Mouse (Mus musculus) urinary bladder, adult 2 months (tissue): ENCODE measurements around the gene Brd2. TPM values are rescaled to one million over a fixed set of nuclear protein-coding genes. Genes with fewer than 3 reads are reported as not detected.
"Not testable (repeated sequence)": the region's sequence is repeated elsewhere in the genome, so short reads cannot be mapped to it uniquely, and the experiment has no call there.

Source experiments
- DNase-seq: peaks from one replicate; pipeline ENCODE4 v3.0.0; 2022; ENCODE audit warnings: low spot score
- polyA plus RNA-seq: library from polyadenylated mRNA; depleted of rRNA; stranded (reverse); fragments of >200 nt; gene quantifications from 2 replicates; pipeline ENCODE4 v1.2.3, GENCODE M21; 2012; rRNA removed

The Brd2 gene
- 135 and 154 TPM in 2 replicates for polyA plus RNA-seq

- peak; percentile 100 for DNase-seq
These were observed at the start of gene Brd2 for GRCm38 (mm10) chr17:34122188-34122984. Gene Brd2, minus strand, starts transcription at chr17:34122634.

- peak; percentile 52 for DNase-seq
These were observed 48.6 kb upstream of the Brd2 start for GRCm38 (mm10) chr17:34170877-34171498.

- no peak for DNase-seq
These were observed 48.0 kb upstream of the Brd2 start for GRCm38 (mm10) chr17:34170487-34170876.

- DNase-seq, result no peak
These were observed 46.8 kb upstream of the Brd2 start for GRCm38 (mm10) chr17:34169279-34169678.

GRCm38 (mm10) chr17:34165033-34165730, 42.7 kb upstream of the Brd2 start:
- no peak for DNase-seq

DNA sequence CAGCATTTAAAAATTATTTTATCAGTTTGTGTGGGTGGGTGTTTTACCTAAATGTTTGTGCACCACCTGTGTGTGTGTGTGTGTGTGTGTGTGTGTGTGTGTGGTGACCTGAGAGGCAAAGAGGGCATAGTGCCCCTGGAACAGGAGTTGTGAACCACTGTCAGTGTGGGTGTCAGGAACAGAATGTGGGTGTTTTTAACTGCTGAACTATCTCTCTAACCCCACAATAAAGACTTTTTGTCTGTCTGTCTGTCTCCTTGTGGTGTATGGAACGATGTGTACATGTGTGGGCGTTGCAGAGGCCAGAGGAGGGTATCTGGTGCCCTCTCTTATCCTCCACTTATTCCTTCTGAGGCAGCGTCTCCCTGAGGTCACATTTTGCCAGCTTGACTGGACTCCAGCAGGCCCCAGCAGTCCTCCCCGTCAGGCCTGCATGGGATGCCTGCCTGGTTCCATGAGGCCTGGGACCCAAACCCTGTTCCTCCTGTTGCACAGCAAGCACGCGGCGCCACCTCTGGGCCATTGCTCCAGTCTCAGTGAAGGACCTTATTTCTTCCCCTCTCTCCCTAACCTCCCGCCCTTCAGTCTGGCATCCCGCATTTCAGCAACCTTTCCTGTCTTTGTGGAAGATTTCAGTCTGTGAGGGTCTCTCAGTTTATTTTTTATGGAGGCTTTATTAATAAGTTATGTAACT, 41.9 kb upstream of the Brd2 start:
- DNase-seq, result no peak

DNA sequence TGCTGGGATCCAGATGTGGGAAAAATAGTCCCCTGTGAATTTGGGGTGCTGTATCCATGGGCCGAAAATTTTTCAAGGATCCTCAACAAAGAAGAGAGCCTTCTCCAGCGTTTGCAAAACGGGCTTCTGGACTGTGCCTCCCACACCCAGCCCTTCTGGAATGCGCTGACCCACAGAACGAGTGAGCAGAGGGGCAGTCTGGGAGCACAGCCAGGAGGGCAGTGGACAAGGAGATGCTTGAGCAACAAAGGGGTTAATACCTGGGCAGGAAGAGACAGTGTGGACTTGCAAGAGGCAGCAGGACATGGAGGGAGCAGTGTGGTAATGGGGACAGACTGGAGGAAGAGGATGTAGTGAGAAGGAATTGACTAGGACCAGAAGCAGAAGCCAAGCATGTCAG, 33.1 kb upstream of the Brd2 start:
- DNase-seq, result no peak

- DNase-seq, result no peak
These were observed 30.5 kb upstream of the Brd2 start, which contains the start of gene H2-DMb1 for GRCm38 (mm10) chr17:34152923-34153322. Gene H2-DMb1, plus strand, starts transcription at chr17:34153072.

- no peak for DNase-seq
These were observed 22.5 kb upstream of the Brd2 start for GRCm38 (mm10) chr17:34144960-34145371.

DNA sequence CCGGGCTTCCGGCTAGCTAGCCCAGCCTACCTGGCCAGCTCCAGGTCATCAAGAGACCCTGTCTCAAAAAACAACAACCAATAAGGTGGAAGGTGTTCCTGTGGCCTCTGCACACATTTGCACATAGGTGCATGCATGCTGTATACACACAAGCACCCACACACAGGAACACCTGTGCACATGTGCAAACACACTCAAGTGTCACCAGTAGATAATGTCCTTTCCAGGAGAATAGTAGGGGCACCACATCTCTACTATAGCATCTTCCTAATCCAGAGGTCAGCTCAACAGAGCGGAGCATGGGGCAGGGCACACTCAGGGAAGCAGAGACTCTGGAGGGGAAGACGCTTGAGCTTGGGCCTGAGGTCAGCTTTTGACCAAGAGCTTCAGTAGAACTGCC, 21.8 kb upstream of the Brd2 start:
- not testable (repeated sequence) for DNase-seq

DNA sequence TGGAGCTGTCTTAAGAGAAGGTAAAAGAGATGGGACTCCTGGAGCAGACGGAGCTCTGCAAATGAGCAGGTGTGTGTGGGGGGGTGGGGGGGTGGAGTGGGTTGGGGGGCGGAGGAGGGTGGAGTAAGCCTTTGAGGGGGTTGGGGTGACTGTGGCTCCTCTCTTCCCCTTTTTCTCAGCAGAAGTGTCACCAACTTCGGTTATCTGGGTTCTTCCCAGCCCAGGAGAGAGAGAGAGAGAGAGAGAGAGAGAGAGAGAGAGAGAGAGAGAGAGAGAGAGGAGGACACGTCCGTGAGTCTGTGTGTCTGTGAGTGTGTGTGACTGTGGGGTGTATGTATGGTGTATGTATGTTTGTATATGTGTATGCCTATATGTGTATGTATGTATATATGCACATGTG, 21.0 kb upstream of the Brd2 start:
- DNase-seq, result no peak

GRCm38 (mm10) chr17:34143033-34143432, 20.6 kb upstream of the Brd2 start, which contains the start of gene H2-DMb2:
Gene H2-DMb2, plus strand, starts transcription at chr17:34143307.
- DNase-seq, result no peak

- DNase-seq, result no peak
These were observed 20.1 kb upstream of the Brd2 start for GRCm38 (mm10) chr17:34142456-34143010.

- no peak for DNase-seq
These were observed 19.0 kb upstream of the Brd2 start for GRCm38 (mm10) chr17:34141448-34141847.

DNA sequence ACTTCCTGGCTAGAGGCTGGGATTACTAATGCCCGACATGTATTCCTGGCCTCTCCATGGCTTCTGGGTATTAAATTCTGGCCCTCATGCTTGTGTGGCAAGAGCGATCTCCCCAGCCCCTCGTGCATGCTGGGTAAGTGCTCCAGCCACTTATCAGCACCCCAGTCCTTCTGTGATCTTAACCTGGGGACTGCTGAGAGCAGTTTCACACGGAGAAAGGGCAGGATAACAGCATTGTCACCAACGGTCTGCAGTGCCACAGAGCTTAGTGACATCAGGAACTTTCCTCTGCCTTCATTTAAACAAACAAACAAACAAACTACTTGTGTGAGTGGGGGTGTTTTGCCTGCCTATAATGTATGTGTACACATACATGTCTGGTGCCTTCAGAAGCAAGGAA, 17.8 kb upstream of the Brd2 start:
- DNase-seq, result no peak

- DNase-seq, result no peak
These were observed 17.0 kb upstream of the Brd2 start for GRCm38 (mm10) chr17:34139416-34139815.

DNA sequence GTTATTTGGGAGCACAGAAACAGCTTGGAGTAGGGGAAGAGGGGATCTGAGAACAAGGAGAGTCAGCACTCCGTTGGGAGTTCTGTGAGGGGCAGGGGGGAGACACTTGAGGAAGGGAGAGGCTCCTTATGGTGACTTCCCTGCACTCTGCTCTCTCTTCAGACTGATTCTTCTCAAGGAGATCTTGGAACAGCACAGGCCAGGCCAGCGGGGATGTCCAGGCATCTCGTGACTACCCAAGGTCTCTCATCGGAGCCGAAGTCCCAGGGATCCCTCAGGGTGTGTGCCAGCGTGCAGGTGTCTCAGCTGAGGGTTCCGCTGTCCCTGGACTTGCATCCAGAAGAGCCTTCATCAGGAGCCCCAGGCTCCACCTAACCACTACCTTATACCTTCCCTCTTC, 16.2 kb upstream of the Brd2 start:
- no peak for DNase-seq

DNA sequence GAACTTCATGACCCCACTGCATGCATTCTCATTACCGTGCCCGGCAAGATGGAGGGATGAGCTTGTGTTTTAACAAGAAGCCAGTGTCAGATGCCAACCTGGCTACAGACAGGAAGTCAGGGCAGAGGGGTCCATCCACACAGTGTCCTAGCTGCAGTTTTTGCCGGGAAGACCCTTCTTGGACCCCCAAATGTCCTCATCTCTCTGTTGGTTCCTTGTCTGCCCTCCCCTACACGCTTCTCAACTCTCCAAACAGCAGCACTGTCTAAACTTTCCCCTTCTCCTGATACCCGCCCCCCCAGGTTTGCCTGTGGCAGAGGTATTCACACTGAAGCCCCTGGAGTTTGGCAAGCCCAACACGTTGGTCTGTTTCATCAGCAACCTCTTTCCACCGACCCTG, 15.2 kb upstream of the Brd2 start:
- DNase-seq, result no peak

GRCm38 (mm10) chr17:34135297-34136224, 13.1 kb upstream of the Brd2 start:
- DNase-seq, result peak; percentile 97

DNA sequence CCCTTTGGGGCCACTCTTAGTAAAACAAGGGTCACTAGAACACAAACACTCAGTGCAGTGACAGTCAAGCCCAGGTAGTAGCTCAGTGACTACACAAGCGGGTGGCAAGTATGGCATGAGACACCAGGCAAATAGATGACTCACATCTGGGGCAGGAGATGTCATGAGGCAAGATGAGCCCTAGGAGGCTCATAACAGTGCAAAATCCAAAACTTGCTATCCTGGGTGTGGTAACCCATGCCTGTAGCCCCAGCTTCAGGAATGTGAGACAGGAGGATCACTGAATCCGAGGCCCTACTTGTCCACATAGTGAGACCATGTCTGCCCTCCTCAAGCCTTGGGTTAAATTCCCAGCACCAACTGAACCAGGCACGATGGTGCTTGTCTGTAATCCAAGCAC, 12.0 kb upstream of the Brd2 start:
- no peak for DNase-seq

DNA sequence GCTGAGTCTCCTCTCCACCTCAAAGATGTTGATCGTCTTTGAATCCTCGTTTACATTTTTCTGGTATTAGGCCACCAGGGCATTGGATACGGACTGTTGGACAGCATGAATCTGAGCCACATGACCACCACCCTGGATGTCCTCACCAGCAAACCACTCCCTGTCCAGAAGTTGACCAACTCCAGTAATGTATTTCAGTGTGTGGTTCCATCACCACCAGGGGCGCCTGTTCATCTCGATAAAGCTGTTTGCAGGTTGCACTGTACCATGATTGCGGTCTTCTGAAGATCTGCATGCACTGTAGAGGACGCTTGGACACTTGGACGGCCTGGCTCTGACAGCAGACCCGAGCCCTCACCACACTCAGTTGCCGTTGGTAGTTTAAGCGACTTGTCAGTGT, 10.9 kb upstream of the Brd2 start:
- DNase-seq, result no peak
